Mouse (Mus musculus) CH12.LX (cell line): ENCODE measurements around the gene Armc5. TPM values are rescaled to one million over a fixed set of nuclear protein-coding genes. Genes with fewer than 3 reads are reported as not detected.

Source experiments
- DNase-seq: peaks from one replicate; pipeline ENCODE4 v3.0.0-alpha.2; 2013; ENCODE audit errors: extremely low read depth
- H3K27ac ChIP-seq: 2 replicates; pipeline ENCODE4 v1.5.1; 2012; ENCODE audit warnings: low read depth, mild to moderate bottlenecking, control low read depth, moderate library complexity; ENCODE audit not compliant: insufficient read depth
- H3K27me3 ChIP-seq: replicated peaks from 2 replicates; pipeline ENCODE3; 2012; ENCODE audit warnings: inconsistent platforms
- H3K36me3 ChIP-seq, 2 experiments: replicated peaks in 1 of 2; 2 replicates each; pipeline versions ENCODE3 to v1.6.1; 2012; ENCODE audit warnings: inconsistent platforms in 1 of 2, low read length in 1 of 2, mild to moderate bottlenecking in 1 of 2, mixed read lengths in 1 of 2, moderate library complexity in 1 of 2; ENCODE audit not compliant: control insufficient read depth in 1 of 2, insufficient read depth in 1 of 2
- H3K4me1 ChIP-seq, 2 experiments: 2 replicates each; pipeline ENCODE4 v1.6.1; 2012; ENCODE audit warnings: inconsistent platforms in 1 of 2, moderate library complexity in 1 of 2; ENCODE audit not compliant: insufficient read depth in 2 of 2, control insufficient read depth in 1 of 2
- H3K4me2 ChIP-seq: 2 replicates; pipeline ENCODE4 v1.6.1; 2012; ENCODE audit warnings: low read depth, mild to moderate bottlenecking, control low read depth; ENCODE audit not compliant: poor library complexity, insufficient read depth, severe bottlenecking
- H3K4me3 ChIP-seq, 3 experiments: fragments of 150-350 bp in 1 of 3; sonication (generic) in 1 of 3; replicated peaks in 1 of 3; 2 replicates each; pipeline versions ENCODE3 to v1.5.1; 2011 to 2012; ENCODE audit warnings: low read depth in 2 of 3, low read length in 2 of 3, mild to moderate bottlenecking in 2 of 3, moderate library complexity in 2 of 3, control low read depth in 1 of 3, improper control_type of control experiment in 1 of 3, inconsistent platforms in 1 of 3, mixed read lengths in 1 of 3; ENCODE audit not compliant: poor library complexity in 1 of 3
- H3K79me2 ChIP-seq: replicated peaks from 2 replicates; pipeline ENCODE4 v1.6.1; 2012; ENCODE audit warnings: mild to moderate bottlenecking, moderate library complexity; ENCODE audit not compliant: control insufficient read depth, poor library complexity, insufficient read depth, severe bottlenecking; ENCODE audit errors: extremely low read depth
- H3K9ac ChIP-seq: 2 replicates; pipeline ENCODE4 v1.6.1; 2012; ENCODE audit warnings: low read depth, mild to moderate bottlenecking, control low read depth, moderate library complexity; ENCODE audit not compliant: insufficient read depth
- H3K9me3 ChIP-seq: replicated peaks from 2 replicates; pipeline ENCODE3; 2012; ENCODE audit warnings: low read length, inconsistent platforms, mixed read lengths
- CHD1 ChIP-seq: IDR thresholded peaks from 2 replicates; pipeline ENCODE4 v1.6.1; 2012; ENCODE audit warnings: low read depth, low read length, improper control_type of control experiment, inconsistent platforms
- CHD2 ChIP-seq: IDR thresholded peaks from 2 replicates; pipeline ENCODE4 v1.6.1; 2011; ENCODE audit warnings: low read length, improper control_type of control experiment
- CTCF ChIP-seq, 2 experiments: IDR thresholded peaks in 1 of 2; conservative IDR thresholded peaks in 1 of 2; 2 replicates each; pipeline ENCODE4 v1.5.1; 2011 to 2012; ENCODE audit warnings: low read depth in 2 of 2, low read length in 2 of 2, improper control_type of control experiment in 1 of 2, inconsistent platforms in 1 of 2, mild to moderate bottlenecking in 1 of 2, moderate library complexity in 1 of 2
- E2F4 ChIP-seq: IDR thresholded peaks from 2 replicates; pipeline ENCODE4 v1.6.1; 2011; ENCODE audit warnings: low read depth, low read length, improper control_type of control experiment; ENCODE audit not compliant: insufficient replicate concordance
- EP300 ChIP-seq: IDR thresholded peaks from 2 replicates; pipeline ENCODE4 v1.6.1; 2011; ENCODE audit warnings: low read length, improper control_type of control experiment
- HCFC1 ChIP-seq: IDR thresholded peaks from 2 replicates; pipeline ENCODE4 v1.6.1; 2012; ENCODE audit warnings: low read depth, mild to moderate bottlenecking, inconsistent platforms, low read length, improper control_type of control experiment
- IRF4 ChIP-seq: IDR thresholded peaks from 2 replicates; pipeline ENCODE4 v1.6.1; 2014; ENCODE audit warnings: low read depth, mild to moderate bottlenecking, inconsistent platforms, low read length, improper control_type of control experiment
- JUND ChIP-seq: conservative IDR thresholded peaks from 2 replicates; pipeline ENCODE4 v1.6.1; 2011; ENCODE audit warnings: low read depth, low read length, improper control_type of control experiment
- MAFK ChIP-seq: IDR thresholded peaks from 2 replicates; pipeline ENCODE4 v1.6.1; 2011; ENCODE audit warnings: low read length, improper control_type of control experiment; ENCODE audit not compliant: insufficient replicate concordance
- MEF2A ChIP-seq: IDR thresholded peaks from 2 replicates; pipeline ENCODE4 v1.6.1; 2014; ENCODE audit warnings: low read depth, mild to moderate bottlenecking, inconsistent platforms, low read length, improper control_type of control experiment, borderline replicate concordance
- MXI1 ChIP-seq: IDR thresholded peaks from 2 replicates; pipeline ENCODE4 v1.6.1; 2011; ENCODE audit warnings: mild to moderate bottlenecking, low read depth, low read length, improper control_type of control experiment
- PAX5 ChIP-seq: IDR thresholded peaks from 2 replicates; pipeline ENCODE4 v1.6.1; 2012; ENCODE audit warnings: low read length, inconsistent platforms, mixed read lengths
- POLR2A ChIP-seq: IDR thresholded peaks from 2 replicates; pipeline ENCODE4 v1.6.1; 2011; ENCODE audit warnings: low read depth, mild to moderate bottlenecking, improper control_type of control experiment, low read length
- POLR2AphosphoS2 ChIP-seq: IDR thresholded peaks from 2 replicates; pipeline ENCODE4 v1.6.1; 2011; ENCODE audit warnings: low read depth, low read length, improper control_type of control experiment
- SMC3 ChIP-seq: IDR thresholded peaks from 2 replicates; pipeline ENCODE4 v1.6.1; 2011; ENCODE audit warnings: low read depth, low read length, improper control_type of control experiment
- TCF12 ChIP-seq: IDR thresholded peaks from 2 replicates; pipeline ENCODE4 v1.6.1; 2014; ENCODE audit warnings: low read depth, mild to moderate bottlenecking, inconsistent platforms, low read length, improper control_type of control experiment
- USF1 ChIP-seq: IDR thresholded peaks from 2 replicates; pipeline ENCODE4 v1.6.1; 2014; ENCODE audit warnings: low read depth, mild to moderate bottlenecking, inconsistent platforms, low read length, improper control_type of control experiment
- ZNF384 ChIP-seq: IDR thresholded peaks from 2 replicates; pipeline ENCODE4 v1.6.1; 2012; ENCODE audit warnings: low read depth, low read length, improper control_type of control experiment, inconsistent platforms
- dilution Hi-C: fragments of 300-500 bp; cut with MboI; formaldehyde crosslinking; loops from 2 replicates; pipeline ENCODE4 v1.14.3; 2020; ENCODE audit warnings: low sequenced_read_pairs; ENCODE audit not compliant: extremely low pct_unique_long_range_greater_than_20kb, extremely low pct_ligation_motif_present
- in situ Hi-C: fragments of 300-500 bp; cut with MboI; formaldehyde crosslinking; loops from 3 replicates; pipeline ENCODE4 v1.14.3; 2019; ENCODE audit warnings: low sequenced_read_pairs, low pct_ligation_motif_present, low pct_unique_long_range_greater_than_20kb, mixed read lengths
- polyA plus RNA-seq: library from polyadenylated mRNA; unstranded; fragments of >175 nt; gene quantifications from 2 replicates; pipeline ENCODE4 v1.2.1, GENCODE M21; 2012; ENCODE audit warnings: low read depth; ENCODE audit not compliant: insufficient read length
- total RNA-seq, 2 experiments: library from RNA; depleted of rRNA; stranded (reverse); fragments of 300-350 nt in 1 of 2; fragments of >200 nt in 1 of 2; gene quantifications; 2 replicates each; pipeline ENCODE4 v1.2.3; 2012 to 2014

Gene Armc5
- total and polyA plus RNA-seq, 3 experiments = 5.0 to 14.4 (median 11.6) TPM

DNA sequence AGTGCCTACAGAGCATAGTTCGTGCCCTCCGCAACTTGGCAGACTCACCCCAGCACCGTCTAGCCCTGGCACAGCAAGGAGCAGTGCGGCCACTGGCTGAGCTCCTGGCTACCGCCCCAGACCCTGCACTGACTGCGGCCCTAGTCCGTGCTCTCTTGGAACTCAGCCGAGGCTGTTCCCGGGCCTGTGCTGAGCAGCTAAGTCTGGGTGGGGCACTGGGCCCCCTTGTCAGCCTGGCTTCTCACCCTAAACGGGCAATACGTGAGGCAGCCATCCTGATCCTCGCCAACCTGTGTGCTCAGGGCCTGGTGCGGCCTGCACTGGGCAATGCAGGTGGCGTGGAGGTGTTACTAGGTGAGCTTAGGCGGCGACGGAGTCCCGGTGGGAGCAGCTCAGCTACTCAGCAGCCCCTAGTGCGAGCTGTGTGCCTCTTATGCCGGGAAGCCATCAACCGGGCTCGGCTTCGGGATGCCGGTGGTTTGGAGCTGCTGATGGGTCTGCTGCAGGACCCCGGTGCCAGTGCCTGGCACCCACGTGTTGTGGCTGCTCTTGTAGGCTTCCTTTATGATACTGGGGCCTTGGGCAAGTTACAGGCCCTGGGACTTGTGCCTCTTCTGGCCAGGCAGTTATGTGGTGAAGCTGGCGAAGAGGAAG is 3.1 kb downstream of the Armc5 start:
- Histone ChIP-seq H3K4me1 (peaks cover 9 to 36% of the 10 kb centered on the region in 2 experiments), H3K9me3 (no peaks in the 10 kb centered on the region), H3K36me3 (peaks cover 51 to 67% of the 10 kb centered on the region in 2 experiments), H3K4me2 (no peak overlapping the region), H3K27me3 (no peaks in the 10 kb centered on the region), H3K4me3 (no peak overlapping the region), H3K79me2 (no peaks in the 10 kb centered on the region), H3K9ac (no peak overlapping the region), H3K27ac (no peak overlapping the region)
- dilution Hi-C loops = no loop called here
- TF ChIP-seq EP300 (no peak), POLR2A (no peak), CHD1 (no peak), MEF2A (no peak), PAX5 (no peak), MXI1 (no peak), E2F4 (no peak), ZNF384 (no peak), IRF4 (no peak), MAFK (no peak), POLR2AphosphoS2 (no peak), SMC3 (no peak), CTCF (conservative IDR thresholded peaks at IDR 0.05 in 1 of 2, IDR thresholded peaks at IDR 0.05 in 1 of 2; ENCODE audit: low read depth in 2 of 2, low read length in 2 of 2) (no peak), TCF12 (no peak), JUND (no peak)
- in situ Hi-C loops = no loop called here
- no peak for DNase-seq

DNA sequence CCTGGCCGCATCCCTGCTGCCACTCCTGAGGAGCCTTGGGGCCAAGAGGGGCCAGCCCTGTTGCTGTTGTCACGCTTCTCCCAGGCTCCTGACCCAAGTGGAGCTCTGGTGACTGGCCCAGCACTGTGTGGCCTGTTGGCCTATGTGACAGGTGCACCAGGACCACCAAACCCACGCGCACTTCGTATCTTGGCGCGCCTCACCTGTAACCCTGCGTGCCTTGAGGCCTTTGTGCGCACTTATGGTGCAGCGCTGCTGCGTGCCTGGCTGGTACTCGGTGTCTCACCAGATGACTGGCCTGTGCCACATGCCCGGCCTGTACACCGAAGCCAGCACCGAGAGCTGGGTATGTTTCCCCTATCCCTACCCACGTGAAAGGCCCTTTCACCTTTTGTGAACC is 5.2 kb downstream of the Armc5 start:
- H3K36me3 ChIP-seq = peaks cover 51 to 60% of the 10 kb centered on the region in 2 experiments
- TF ChIP-seq CHD2 (no peak), MXI1 (no peak), HCFC1 (no peak), USF1 (no peak), POLR2AphosphoS2 (no peak)

More for the DNA sequence above, 5.2 kb downstream of the Armc5 start:
- no peak for DNase-seq
- Histone ChIP-seq H3K79me2 (no peaks in the 10 kb centered on the region), H3K4me3 (no peak overlapping the region), H3K9me3 (no peaks in the 10 kb centered on the region), H3K4me2 (no peak overlapping the region), H3K4me1 (peaks cover 2 to 19% of the 10 kb centered on the region in 2 experiments; a peak in 3 of 4 replicates), H3K9ac (no peak overlapping the region), H3K27ac (no peak overlapping the region), H3K27me3 (no peaks in the 10 kb centered on the region)
- dilution Hi-C loops = no loop called here
- in situ Hi-C loops = no loop called here
